Mouse (Mus musculus) layer of hippocampus, postnatal 36 days (tissue): ENCODE data around the gene Ddah1. TPM values are rescaled to one million over a fixed set of nuclear protein-coding genes. Genes with fewer than 3 reads are reported as not detected.
"Not testable (repeated sequence)": the region's sequence is repeated elsewhere in the genome, so short reads cannot be mapped to it uniquely, and the experiment has no call there.

Experiments used
- DNase-seq, 2 experiments: peaks; one replicate each; pipeline ENCODE4 v3.0.0; 2022
- total RNA-seq, 2 experiments: library from RNA; stranded (reverse); gene quantifications; 2 replicates each; pipeline ENCODE4 v1.2.3; 2021

The Ddah1 gene
- total RNA-seq, 2 experiments from 2014 or later: 53.1 to 56.2 TPM

- DNase-seq: not testable (repeated sequence)
Observed at GRCm38 (mm10) chr3:145913942-145914341, 155.5 kb downstream of the Ddah1 start.

GRCm38 (mm10) chr3:145916374-145916773 is 157.9 kb downstream of the Ddah1 start:
- DNase-seq: no peak

GRCm38 (mm10) chr3:145916826-145917225 is 158.4 kb downstream of the Ddah1 start:
- DNase-seq: no peak

- no peak for DNase-seq
Observed at GRCm38 (mm10) chr3:145922019-145922854, 163.8 kb downstream of the Ddah1 start, which contains the start of gene Bcl10. Bcl10 (plus strand) TSS chr3:145922804.

GRCm38 (mm10) chr3:145922971-145923370 is 164.5 kb downstream of the Ddah1 start:
- no peak for DNase-seq

GRCm38 (mm10) chr3:145923874-145924577 is 165.6 kb downstream of the Ddah1 start:
- peak; percentile 97 to 99 for DNase-seq

GRCm38 (mm10) chr3:145924649-145925337 is 166.3 kb downstream of the Ddah1 start:
- DNase-seq: peak; percentile 50 to 60

GRCm38 (mm10) chr3:145925506-145925905 is 167.0 kb downstream of the Ddah1 start:
- no peak for DNase-seq

- DNase-seq: no peak
Observed at GRCm38 (mm10) chr3:145929525-145930400, 171.3 kb downstream of the Ddah1 start.

- DNase-seq: no peak
Observed at GRCm38 (mm10) chr3:145933845-145934244, 175.4 kb downstream of the Ddah1 start.

- DNase-seq: peak; percentile 88
Observed at GRCm38 (mm10) chr3:145937505-145938404, 179.3 kb downstream of the Ddah1 start, which contains the start of gene 2410004B18Rik. 2410004B18Rik (plus strand) TSS chr3:145938014.

- DNase-seq: no peak
Observed at GRCm38 (mm10) chr3:145938405-145939349, 180.2 kb downstream of the Ddah1 start.

- DNase-seq: no peak
Observed at GRCm38 (mm10) chr3:145939402-145939801, 180.9 kb downstream of the Ddah1 start.

- DNase-seq: no peak
Observed at GRCm38 (mm10) chr3:145939971-145940370, 181.5 kb downstream of the Ddah1 start.

- peak; percentile 44 to 61 for DNase-seq
Observed at GRCm38 (mm10) chr3:145941971-145942370, 183.5 kb downstream of the Ddah1 start.
